Mouse (Mus musculus): ENCODE data around the gene Ttc12.

Ttc12 gene

DNA sequence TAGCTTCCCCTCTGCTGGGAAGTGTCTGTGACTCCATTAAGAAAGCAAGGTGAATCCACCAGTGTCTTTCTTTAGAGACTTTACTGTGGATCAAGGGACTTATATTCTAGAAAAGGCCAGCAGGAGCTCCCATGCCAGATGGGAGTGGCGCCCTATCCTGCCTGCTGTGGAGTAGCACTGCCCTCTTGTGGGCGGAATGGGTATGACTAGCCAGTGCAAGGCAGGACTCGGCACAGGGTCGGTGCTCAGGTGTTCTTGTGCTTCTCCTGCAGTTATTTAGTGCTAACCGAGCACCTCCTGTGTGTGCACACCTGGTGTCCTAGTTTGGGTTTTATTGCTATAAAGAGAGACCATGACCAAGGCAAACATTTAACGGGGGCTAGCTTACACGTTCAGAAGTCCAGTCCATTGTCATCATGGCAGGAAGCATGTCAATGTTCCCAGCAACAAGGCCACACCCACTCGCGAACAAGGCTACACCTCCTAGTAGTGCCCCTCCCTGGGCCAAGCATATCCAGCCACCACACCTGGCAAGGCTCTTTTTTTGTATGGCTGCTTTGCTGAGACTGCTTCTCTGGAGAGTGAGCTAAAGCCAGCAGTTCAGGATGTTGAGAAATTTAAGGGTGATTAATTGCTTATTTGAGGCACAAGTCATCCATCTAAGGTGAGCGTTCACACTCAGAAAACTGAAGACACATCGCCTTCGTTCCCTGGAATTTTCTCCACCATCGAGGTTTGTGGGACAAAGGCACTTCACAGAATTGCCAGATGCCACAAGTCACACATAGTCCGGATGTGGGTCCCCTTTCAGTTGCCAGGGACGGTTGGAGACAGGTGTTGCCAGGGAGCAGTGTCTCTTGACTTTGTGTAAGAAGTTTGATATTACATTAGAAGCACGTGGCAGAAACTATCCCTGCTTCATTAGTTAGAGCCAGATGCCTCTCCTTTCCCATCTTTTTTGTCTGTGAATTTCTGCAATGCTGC, 3.2 kb upstream of the Ttc12 start:
- DNase-seq: peak; percentile 73

DNA sequence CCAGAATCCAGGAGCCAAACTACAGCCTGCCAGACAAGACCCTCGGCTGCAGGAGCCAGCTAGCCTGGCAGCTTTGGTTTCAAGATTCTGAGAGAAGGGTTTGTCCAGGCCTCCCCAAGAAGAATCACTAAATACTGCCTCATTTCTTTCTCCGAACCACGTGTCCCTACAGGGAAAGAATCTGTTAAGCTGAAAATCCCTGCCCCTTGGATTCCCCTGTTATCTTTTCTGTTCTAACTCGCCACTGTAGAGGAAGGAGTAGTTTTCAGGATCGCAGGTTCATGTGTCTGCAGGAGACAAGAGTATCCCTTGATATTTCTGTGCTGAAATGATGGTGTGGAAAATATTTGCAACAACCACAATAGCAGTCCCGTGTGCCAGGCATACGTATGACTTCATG, 2.2 kb upstream of the Ttc12 start:
- no peak for DNase-seq

DNA sequence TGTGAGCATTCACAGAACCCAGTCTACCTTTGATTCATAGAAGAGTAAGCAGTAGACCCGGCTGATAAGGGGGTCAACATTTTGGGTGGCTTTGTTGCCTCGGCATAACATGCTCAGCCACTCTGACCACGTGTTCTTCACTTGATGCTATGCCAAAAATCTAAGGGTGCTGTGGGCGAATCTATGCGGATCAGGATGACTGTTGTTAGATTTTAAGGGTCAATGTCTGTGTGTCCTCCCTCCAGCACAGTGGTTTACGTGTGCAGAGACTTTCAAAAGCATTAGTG, 1.6 kb upstream of the Ttc12 start:
- DNase-seq: no peak

DNA sequence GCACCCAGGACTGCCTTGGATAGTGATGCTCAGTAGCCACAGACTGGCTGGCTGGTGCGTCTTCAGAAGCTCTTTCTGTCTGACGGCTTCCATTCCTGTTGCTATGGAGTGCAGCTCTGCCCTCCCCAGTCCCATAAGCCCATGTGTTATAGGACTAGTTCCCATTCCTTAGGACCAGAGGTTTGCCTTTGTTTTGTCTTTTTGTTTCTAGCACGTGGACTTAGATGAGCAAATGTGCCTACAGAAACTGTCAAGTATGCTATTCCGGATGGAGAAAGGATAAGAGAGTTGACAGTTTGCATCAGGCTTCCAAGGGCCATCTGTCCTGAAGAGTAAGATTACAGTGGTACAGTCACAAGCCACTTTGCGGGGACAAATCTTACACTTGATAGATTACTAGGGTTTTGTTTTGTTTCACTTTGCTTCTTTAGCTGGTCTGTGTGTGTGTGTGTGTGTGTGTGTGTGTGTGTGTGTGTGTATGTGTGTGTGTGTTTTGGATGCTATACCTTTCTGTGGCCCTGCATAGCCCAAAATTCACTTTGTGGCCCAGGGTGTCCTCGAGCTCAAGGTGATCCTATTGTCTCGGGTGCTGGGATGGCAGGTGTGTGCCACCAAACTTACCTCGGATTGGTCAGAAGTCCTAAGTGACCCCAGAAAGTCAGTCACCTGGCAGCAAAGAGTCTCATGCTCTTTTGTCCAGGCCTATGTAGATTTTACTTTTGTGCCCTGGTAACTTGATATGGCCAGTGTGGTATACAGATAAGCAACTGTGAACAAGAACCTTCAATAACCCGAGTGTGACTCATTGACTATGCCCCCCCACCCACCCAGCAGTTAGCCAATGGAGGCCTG, 1.0 kb upstream of the Ttc12 start:
- no peak for DNase-seq

DNA sequence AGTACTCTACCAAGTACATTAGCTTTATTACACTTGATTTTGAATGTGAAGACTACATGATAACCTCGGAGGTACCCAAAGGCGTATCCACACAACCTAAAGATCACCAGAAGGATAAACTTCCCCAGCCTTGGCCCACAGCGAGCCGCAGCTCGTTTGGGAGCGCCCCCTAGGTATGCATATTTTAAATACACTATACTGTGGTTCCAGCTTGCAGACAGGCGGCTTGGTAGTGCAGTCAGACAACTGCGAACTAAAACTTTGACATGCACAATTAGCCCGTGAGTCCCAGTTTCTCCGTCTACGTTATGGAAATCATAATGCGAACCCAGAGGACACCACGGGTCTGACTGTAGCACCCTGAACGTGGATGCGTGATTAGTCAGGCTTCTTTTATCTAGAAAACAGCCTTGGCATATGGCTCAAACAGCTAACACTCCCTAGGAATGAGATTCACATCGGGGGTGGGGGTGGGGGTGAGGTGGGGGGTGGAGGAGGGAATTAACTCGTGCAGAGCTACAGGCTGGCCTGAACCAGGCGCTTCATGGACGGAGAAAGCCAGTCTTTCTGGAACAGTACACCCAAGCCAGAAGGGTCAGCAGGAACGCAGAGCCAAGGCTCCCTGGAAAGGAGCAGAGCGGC, 654 bp downstream of the Ttc12 start:
- DNase-seq: no peak

DNA sequence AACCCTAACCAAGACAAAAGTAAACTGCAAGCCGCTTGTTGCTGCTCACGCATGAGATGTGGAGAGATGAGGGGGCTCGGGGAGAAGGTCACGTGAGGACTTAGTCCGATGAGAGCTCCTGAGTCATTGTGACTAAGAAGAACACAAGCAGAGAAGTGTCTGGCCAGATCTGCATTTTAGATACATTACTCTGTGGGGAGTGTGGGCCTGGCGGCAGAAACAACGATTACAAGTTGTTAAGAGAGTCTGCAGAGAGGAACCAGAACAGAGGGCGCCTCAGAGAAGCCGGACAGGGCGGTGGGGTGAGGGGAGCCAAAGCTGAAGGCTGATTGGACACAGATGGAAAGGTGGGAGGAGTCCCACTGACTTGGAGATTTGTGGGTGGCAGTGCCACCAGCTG, 2.7 kb downstream of the Ttc12 start:
- DNase-seq: peak; percentile 35

DNA sequence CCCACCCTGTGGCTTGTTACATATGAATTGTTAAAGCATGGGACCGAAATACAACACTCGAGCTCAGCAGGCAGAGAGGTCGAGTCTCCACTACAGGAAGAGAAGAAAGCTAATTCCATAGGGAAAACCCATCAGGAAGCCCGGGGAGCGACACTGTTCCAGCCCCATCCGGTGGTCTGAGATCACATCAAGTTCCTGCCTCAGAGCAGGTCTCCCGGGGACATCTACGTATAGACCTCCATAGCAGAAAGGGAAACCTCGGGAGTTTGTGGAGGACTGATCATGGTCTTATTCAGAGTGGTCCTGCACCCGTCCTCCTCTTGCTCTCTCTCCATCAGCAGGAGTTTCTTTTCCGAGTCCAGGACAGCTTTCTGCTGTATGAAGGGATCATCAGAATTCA, 13.9 kb downstream of the Ttc12 start:
- no peak for DNase-seq

DNA sequence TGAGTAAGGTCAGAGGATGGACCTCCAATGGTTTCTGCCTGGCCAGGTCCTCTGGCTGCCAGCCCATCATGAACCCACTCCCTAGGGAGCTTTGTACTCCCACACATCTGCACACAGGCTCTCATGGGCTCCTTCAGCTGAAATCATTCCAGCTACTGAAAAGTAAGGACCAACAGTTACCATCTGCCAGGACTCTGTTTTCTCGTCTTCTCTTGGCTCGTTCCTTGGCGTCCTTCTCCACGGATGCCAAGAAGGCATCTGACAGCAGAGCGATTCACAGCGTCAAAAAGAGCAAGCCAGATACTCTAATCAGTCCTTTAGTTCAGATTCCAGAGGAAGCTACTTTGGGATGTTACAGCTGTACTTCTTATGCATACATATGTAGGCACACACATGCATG, 15.1 kb downstream of the Ttc12 start:
- no peak for DNase-seq

DNA sequence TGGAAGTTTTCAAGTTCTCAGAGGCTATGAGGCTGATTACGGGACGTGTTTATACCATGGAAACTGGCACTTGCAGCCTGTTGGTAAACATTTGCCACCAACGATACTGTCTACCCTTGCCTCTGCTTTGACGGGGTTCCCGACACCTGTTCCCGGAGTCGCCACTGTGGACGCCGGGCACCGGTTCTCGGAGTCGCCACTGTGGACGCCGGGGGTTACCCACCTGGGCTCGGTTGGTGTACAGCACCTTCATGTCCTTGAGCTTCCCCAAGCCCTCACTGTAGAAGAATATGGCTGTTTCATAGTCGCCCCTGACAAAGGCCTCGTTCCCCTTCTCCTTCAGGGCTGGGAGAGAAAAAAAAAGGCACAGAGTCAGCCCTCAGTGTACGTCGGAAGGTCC, 16.0 kb downstream of the Ttc12 start:
- DNase-seq: no peak

DNA sequence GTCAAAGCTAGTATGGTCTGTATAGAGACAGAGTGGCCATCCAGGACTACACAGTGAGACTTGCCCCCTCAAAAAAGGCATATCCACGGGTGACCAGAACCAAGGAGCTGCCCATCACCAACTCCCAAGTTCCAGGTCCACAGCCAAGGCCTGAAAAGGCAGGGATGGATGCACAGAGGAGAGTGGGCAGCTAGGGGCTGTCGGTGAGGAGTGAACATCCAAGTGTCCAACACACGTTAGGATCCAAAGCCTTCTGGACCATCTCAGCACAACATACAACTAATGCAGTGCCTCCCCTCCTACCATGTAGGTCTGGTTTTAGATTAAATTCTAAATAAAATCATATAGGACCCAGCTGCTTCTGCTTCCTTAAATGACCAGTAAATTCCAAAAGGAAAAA, 29.9 kb downstream of the Ttc12 start:
- no peak for DNase-seq

DNA sequence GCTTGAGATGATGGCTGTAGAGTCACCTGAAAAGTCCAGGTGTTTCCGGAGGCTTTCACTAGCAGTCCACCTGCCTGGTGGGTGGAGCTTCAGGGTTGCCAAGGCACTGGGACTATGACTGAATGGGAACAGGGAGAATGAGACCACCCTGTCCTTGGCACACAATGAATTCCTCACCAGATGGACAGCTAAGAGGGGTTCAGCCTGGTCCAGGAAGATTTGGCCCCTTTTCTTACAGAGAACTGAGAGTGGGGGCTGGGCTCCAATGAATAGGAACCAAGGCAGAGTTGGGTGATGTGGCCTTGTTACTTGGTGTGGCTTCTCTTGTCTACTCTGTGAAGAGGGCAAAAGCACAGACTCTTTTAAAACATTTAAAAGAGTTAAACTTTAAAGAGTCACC, 33.6 kb downstream of the Ttc12 start:
- no peak for DNase-seq

DNA sequence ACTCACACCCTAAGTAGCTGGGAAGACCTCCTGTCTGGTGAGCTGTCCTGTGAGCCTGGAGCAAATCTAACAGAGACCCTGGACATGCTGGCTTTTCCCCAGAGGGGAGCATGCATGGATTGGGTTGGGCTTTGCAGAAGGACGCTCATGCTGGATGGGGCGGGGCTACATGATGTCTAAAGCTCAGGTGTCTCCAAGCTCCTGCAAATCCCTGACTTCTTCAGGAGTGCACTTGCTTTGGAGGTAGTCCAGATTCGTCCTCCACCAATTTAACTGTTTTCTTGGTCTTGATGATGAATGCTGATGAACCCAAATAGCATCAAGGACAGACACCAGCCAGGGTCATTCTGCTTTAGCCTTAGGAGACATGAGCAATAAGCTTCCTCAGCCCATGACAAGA, 35.5 kb downstream of the Ttc12 start:
- no peak for DNase-seq

DNA sequence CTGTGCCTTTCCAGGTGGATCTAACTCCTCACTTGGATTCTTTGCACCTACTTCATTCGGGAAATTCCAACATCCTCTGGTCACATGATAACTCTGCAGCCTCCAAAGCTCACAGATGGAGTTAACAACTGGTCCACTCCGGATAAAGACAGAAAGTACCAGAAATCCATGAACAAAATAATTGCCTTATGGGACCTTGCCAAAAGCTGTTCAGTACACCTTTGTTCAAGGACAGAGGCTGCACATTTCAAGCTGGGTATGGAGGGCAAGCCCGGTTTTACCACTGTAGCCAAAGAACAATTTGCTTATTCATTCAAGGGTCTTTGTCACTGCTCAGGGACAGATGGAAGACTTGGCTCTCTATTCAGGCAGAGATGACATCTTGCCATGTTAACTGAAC, 43.4 kb downstream of the Ttc12 start:
- DNase-seq: no peak

DNA sequence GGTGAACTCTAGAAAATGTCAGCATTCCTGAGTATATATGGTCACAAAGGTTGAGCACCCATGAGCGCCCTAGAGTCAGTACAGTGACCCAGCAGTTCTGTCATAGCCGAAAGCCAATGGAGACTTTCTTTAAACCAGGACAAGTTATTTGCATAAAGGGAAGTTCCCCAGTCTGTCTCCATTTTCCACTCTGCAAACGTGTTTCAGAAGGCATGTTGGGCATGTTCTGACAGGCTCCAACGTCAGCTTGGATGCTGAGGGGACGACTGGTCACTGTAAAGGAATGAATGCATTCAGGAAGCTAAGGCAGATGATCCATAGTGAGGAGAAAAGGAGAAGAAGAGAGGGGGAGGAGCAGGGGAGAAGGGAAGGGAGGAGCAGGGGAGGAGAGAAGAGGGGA, 58.5 kb downstream of the Ttc12 start:
- no peak for DNase-seq

DNA sequence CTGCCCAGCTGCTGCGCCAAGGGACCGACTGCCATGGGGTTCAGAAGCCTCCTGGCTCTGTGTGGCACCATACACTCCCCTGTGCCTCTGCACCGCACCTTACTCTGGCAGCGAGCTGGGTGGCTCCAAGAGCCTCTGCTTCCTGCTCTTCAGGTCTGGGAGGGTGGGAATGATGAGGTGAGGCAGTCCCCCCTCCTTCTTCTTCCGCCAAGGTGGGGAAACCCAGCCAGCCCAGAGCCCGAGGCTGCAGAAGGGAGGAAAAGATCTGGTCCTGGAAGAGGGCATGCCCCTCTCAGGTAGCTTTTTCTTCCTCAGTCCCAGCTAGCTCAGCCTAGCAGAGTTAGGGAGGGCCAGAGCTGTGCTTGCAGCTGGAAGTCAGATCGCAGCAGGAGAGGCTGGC, 59.1 kb downstream of the Ttc12 start, which contains the start of gene Ankk1:
Gene Ankk1 (minus strand): TSS at position 101 of the 400 bp plus-strand sequence.
- DNase-seq: no peak

DNA sequence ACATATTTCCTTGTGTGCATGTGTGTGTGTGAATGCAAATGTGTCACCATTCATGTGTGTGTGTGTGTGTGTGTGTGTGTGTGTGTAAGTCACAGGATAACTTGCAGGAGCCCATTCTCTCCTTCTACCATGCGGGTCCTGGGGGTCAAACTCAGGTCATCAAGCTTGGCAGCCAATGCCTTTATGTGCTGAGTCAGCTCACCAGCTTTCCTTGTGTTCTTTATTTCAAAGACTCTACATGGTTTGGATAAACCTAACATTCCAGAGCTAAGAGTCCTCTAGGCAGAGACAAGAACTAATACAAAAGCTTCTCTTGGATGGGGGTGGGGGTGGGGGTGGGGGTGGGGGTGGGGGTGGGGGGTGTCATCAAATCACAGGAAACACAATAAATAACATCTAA, 60.4 kb downstream of the Ttc12 start:
- DNase-seq: no peak

DNA sequence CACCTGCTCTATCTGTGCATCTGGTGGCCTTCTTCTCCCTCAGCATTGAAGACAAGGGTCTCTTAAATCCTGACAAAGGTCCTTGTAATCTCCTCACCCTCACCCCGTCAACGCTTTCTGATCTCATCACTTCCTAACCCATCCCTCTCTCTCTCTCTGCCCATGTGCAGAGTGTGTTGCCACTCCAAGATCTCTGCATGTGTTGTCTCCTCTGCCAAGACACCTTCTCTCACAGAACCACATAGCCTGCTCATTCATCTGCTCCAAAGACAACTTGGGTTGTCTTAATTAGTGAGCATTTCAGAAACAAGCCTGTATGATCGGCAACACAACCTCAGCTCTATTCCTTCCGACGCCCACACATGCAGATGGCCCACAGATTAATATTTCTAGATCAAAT, 62.2 kb downstream of the Ttc12 start:
- no peak for DNase-seq

DNA sequence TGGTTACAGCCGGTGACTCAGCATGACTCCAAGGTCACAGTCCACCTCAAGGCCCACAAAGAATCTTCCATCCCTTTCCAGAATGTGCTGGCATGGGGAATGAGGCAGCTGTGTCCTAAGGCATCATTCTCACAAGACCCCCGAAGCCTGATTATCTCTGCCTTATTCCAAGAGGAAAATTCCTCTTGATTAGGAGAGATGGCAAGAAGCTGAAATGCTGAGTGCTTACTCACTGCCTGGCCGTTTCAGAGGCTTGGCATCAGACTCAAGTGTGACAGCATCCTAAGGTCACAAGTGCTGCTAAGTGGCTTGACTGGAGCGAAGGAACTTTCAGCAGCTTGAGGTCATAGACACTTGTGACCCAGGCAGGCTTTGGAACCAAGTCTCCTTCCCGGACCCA, 75.4 kb downstream of the Ttc12 start:
- no peak for DNase-seq

DNA sequence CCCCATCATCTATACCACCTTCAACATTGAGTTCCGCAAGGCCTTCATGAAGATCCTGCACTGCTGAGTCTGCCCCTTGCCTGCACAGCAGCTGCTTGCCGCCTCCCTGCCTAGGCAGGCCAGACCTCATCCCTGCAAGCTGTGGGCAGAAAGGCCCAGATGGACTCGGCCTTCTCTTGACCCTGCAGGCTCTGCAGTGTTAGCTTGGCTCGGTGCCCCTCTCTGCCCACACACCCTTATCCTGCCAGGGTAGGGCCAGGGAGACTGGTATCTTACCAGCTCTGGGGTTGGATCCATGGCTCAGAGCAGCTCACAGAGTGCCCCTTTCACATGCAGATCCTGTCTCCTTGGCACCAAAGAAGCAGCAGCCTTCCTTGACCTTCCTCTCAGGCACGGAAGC, 79.0 kb downstream of the Ttc12 start:
- DNase-seq: no peak

DNA sequence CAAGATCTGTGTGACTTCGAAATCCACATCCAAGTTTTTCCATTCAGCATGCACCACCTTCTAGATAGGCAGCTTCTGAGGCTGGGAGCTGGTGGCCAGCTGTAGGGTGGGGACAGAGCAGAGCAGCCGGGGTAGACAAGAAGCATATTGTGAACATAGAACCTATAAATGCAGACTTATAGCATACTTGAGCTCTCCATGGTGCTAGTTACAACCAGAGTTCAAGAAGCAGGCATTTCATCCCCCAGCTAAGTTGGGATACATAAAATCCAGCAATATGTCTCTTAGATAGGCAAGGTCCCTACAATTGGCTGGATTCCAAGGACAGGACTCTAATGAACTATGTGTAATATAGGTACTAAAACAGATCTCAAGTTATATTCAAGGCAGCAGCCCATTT, 82.3 kb downstream of the Ttc12 start:
- no peak for DNase-seq

DNA sequence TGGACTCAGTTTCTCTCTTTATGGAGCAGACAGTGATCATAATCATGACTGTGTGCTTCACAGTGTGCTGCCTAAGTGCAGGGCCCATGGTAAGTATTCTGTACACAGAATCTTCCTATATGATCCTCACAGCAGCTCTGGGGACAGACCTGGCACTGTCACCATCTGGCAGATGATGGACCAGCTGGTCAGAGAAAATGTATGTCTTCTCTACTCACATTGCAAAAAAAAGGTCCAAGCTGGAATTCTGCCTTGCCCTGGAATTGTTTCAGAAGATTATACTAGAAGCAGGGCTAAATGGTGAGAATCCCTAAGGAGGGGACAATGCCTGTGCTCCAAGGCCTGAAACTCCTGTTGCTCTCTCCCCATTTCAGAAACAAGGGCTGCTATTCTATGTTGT, 90.0 kb downstream of the Ttc12 start:
- DNase-seq: peak; percentile 8

DNA sequence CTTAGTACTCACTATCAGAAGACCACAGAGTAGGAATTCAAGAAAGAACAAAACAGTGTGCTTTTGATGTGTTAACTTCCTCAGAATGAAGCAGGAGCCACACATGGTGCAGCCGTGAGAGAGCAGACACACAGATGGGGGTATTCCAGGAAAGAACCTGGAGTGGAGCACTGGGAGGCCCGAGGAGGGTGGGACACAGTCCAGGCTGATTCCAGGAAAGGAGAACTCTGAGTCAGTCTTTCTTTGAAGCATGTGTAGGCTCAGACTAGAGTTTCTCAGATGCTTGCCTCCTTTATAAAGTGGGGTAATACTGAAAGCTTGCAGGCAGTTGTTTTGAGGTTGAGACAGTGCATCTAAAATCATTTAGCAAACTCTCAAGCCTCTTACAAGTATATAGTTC, 93.8 kb downstream of the Ttc12 start:
- no peak for DNase-seq
